Mouse (Mus musculus) 3134 (cell line): Measurements from ENCODE around the gene 6030468B19Rik.

ENCODE experiments used
- DNase-seq: peaks from one replicate; pipeline ENCODE4 v3.0.0-alpha.2; 2011; ENCODE audit warnings: low spot score; ENCODE audit not compliant: insufficient read length; ENCODE audit errors: extremely low read depth

The 6030468B19Rik gene

DNA sequence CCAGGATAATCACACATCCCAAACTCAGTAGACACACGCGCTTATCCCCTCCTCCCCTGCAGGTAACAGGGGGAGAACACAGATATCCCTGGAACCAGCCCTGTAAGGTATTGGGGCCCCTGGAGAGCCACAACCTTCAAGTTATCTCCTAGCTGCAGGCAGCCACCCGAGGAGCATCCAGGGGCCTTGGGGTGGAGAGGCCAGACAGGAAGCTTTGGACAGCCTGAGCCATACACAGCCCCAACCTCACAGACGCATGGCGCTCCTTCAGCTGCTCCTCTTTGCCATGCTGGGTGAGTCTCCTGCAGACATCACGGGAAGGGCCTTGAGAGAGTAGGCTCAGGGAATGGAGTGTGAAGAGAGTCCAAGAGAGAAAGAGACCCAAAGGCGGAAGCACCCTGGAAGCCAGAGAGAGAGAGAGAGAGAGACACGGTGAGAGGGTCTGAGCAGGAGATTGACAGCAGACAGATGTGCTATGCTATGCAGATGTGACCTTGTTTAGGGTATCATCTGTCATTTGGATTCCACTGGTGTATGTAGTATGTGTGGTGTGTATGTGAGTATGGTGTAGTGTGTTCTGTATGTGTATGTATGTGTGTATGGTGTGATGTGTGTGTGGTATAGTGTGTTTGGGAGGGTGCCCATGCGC lies at the start of gene 6030468B19Rik:
TSS of gene 6030468B19Rik (plus strand) at position 150 of the 649 bp plus-strand sequence.
- no peak for DNase-seq

- DNase-seq = no peak
Measured at GRCm38 (mm10) chr11:117748628-117749027, 48.8 kb upstream of the 6030468B19Rik start.

- no peak for DNase-seq
Measured at GRCm38 (mm10) chr11:117749414-117749813, 48.0 kb upstream of the 6030468B19Rik start.

GRCm38 (mm10) chr11:117751544-117751943 lies 45.9 kb upstream of the 6030468B19Rik start:
- DNase-seq = no peak

DNA sequence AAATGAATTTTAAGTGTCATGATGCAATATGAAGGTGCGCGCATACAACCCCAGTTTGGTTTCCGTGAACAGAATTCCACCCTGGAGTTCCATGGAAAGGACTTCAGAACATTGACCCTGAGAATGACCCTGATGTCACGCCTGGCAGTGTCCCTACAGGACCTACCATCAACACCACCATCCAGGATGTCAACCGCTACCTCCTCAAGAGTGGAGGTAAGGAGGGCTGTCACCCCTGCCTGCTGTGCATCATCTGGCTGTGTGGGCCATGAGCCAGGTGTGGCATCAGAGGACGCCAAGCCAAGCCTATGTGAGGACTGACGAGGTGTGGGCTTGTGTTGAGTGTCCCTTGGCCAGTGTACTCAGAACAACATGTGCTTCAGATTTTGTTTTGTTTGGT lies 41.6 kb upstream of the 6030468B19Rik start:
- no peak for DNase-seq

- no peak for DNase-seq
Measured at GRCm38 (mm10) chr11:117759267-117759666, 38.2 kb upstream of the 6030468B19Rik start.

- DNase-seq = no peak
Measured at GRCm38 (mm10) chr11:117760374-117761119, 36.9 kb upstream of the 6030468B19Rik start.

GRCm38 (mm10) chr11:117761801-117762200 lies 35.7 kb upstream of the 6030468B19Rik start:
- DNase-seq = no peak

DNA sequence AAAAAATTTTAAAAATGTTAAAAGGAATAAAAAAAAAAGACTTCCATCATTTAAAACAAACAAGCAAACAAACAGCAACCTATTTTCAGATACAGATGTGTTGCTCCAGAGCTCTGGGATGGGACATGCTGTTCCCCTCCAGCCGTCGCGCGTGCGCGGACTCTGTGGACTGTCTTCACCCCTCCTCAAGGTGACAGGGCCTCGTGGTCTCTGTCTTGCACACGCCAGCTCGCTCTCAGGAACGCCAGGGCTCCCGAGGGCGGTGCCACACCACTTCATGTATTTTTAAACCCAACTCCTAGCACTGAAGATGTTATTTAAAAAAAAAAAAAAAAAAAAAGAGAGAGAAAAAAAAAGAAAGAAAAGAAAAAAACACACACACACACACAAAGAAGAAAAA lies 35.2 kb upstream of the 6030468B19Rik start:
- no peak for DNase-seq

GRCm38 (mm10) chr11:117764319-117764718 lies 33.1 kb upstream of the 6030468B19Rik start:
- DNase-seq = no peak

DNA sequence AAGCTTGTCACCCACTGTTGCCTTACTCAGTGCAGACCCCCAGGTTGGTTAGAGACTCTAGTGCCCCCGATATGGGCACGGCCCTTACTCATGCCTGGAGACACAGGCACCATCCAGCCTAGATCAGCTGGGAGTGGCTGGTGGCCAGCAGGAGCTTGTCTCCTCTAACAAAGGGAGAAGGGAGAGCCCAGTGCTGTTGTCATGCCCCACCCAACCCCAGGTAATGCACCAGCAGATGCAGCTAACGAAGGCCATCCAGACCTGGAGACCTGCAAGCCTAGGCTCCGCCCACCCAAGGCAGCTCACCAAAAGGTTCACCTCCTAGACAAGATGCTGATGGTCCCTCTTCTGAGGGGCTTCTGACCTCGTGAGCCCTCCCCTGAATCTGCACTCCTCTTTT lies 32.1 kb upstream of the 6030468B19Rik start:
- DNase-seq = no peak

DNA sequence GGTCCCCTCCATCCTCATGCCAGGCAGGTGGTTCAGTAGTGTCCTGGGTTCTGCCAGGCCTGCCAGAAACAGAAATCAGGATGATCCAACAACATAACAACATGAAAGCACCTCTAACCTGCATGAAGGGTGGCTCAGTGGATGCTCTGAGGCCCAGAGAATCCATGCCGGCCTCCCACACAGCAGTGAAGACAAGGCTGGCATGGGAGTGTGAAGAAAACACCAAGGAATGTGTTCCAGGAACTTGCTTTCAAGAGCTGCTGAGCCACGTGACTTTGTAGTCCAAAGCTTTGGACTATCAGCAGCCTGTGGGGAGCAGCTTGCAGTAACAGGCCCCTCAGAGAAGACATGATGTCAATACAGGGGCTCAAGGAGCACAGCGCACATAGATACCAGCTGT lies 31.2 kb upstream of the 6030468B19Rik start:
- no peak for DNase-seq

GRCm38 (mm10) chr11:117768725-117769682 lies 28.5 kb upstream of the 6030468B19Rik start:
- DNase-seq = no peak

- no peak for DNase-seq
Measured at GRCm38 (mm10) chr11:117769683-117770047, 27.8 kb upstream of the 6030468B19Rik start.

DNA sequence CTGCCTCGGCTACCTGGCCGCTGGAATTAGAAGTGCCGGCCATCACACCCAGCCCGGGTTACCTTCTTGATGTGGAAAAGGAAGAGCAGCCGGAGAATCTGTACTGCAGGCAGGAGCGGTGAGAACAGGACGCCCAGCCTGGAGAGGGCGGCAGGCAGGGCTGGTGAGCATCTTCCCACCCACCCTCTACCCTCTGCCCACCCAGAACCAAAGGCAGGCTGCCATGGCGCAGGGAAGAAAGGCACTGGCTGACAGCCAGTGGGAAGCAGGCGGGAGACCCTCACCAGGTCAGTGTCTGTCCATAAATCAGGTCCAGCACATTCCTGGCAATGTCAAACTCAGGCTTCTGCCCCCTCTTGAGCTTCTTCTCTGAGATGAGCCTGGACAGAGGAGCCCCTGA lies 27.1 kb upstream of the 6030468B19Rik start:
- no peak for DNase-seq

- DNase-seq = no peak
Measured at GRCm38 (mm10) chr11:117772352-117772751, 25.1 kb upstream of the 6030468B19Rik start.

- DNase-seq = no peak
Measured at GRCm38 (mm10) chr11:117774925-117775324, 22.5 kb upstream of the 6030468B19Rik start.

- no peak for DNase-seq
Measured at GRCm38 (mm10) chr11:117775540-117775939, 21.9 kb upstream of the 6030468B19Rik start.

DNA sequence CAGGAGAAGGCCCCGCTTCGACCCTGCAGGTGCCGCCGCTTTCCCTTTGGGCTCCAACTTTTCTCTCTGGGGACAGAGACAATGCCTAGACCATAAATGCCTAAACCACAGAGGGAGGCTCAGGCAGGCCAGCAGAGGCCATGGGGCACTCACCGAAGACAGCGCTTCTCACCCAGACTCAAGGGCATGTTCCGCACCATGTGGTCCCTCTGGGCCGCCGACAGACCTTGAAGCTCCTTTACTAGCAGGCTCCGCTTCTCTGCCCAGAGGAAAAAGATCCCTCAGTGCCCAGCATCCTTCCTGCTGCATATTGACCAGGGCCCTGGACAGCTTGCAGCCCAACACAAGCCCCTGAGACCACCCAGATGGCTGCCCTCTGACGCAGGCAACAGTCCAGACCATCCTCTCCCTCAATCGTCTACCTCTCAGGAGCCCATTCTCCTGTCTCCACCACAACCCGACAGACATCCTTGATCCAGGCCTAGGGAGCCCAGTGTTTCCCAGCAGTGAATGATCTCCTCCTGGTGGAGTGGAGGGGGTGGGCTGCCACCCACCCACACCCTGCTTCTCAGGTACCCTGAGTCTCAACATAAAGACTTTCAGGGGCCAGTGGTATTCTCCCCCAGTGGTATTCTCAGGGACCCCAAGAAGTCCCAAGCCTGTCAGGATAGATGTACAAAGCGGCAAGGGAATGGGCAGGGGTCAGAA lies 21.2 kb upstream of the 6030468B19Rik start:
- no peak for DNase-seq

- no peak for DNase-seq
Measured at GRCm38 (mm10) chr11:117777111-117777510, 20.3 kb upstream of the 6030468B19Rik start.
